Mouse (Mus musculus) heart, postnatal 0 days (tissue): Measurements from ENCODE around the gene 4931422A03Rik.

Source experiments
- CTCF ChIP-seq: IDR thresholded peaks from 2 replicates; pipeline ENCODE4 v1.5.1; 2016; ENCODE audit warnings: antibody characterized with exemption, control low read depth, low read depth
- EP300 ChIP-seq: IDR thresholded peaks from 2 replicates; pipeline ENCODE4 v1.6.1; 2016; ENCODE audit warnings: antibody characterized with exemption, low read depth

GRCm38 (mm10) chr2:104034832-104035472 is 6.8 kb upstream of the 4931422A03Rik start:
- no peak for TF ChIP-seq EP300
- TF ChIP-seq CTCF, result peak; percentile 97
